Mouse (Mus musculus) urinary bladder, postnatal 10 days (tissue): ENCODE measurements around the gene Vsig2.

Experiments used
- DNase-seq: peaks from one replicate; pipeline ENCODE4 v3.0.0; 2022; ENCODE audit warnings: low spot score

Gene Vsig2

GRCm38 (mm10) chr9:37567019-37567418, 28.0 kb downstream of the Vsig2 start:
- no peak for DNase-seq

GRCm38 (mm10) chr9:37567454-37567853, 28.4 kb downstream of the Vsig2 start:
- no peak for DNase-seq

- no peak for DNase-seq
These were observed 29.0 kb downstream of the Vsig2 start for GRCm38 (mm10) chr9:37567892-37568604.

DNA sequence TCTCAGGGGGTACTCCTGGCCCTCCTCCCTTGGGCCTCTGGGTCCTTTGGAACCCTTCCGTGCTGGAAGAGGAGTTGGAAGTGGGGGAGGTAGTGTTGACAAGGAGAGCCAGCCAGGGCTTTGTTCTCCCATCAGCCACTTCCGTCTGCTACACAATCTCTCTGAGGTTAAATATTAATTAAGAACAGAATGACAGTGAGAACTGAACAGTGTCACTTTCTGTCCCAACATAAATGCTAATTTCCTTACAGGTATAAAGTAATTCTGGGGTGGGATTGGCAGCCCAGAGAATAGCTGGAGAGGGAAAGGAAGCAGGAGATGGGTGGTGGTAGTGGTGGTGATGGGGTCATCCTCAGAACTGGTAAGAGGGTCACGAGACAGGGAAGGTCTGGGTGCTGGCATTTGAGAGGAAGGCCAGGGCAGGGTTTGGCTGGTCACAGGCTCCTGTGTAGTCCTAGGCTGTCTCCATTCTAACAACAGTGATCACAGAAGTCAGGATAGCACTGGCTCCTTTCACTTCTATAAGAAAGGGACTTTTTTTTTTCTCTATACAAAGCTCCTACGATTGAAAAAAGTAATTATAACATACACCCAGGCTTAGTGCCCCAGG, 29.7 kb downstream of the Vsig2 start:
- DNase-seq: no peak

DNA sequence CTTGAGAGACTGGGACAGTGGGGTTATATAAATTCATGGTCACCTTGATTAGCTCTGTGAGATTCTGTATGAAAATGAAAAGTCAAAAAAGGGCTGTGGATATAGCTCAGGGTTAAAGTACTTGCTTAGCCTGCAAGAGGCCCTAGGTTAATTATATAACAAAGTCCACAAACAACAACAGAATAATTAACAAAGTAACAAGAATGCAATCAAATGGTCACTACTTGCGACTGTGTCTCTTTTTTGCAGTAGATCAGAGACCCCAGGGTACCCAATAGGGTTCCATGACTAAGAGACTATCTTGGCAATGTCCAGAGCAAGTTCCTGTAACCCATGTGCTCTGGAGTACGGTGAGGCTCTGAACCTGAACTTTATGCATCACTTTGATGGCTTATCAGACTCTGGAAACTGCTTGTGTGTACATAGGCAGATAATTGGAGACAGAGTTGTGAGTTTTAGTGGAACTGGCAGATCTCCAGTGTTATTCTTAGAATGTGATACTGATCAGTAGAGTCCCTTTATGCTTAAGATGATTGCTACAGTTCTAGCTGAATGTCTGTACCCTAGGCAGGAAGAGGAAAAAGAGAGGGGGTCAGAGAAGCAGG, 30.3 kb downstream of the Vsig2 start:
- no peak for DNase-seq

GRCm38 (mm10) chr9:37572204-37572876, 33.3 kb downstream of the Vsig2 start:
- no peak for DNase-seq

DNA sequence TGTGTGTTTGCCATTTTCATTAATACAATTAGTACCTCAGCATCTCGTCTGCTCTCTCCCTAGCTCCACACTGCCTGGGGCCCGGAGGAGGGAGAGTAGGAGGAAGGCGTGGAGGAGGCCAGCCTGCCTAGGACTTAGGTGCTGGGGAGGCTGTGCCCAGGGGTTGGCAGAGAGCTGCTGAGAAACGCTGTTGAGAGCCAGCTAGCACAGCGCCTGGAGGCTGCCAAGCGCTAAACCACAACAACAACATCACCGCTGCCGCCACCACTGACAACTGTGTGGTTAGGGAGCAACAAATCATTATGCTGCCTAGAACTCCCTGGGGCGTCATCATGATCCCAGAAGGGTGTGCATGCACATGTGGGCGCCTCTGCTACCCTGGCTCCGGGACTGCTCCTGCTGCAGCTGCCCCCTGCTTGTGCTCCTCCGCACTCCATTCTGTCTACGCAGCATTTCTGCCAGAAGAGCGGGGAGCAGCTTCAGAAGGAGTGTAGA, 37.4 kb downstream of the Vsig2 start:
- no peak for DNase-seq

- no peak for DNase-seq
These were observed 44.5 kb downstream of the Vsig2 start for GRCm38 (mm10) chr9:37583594-37583993.

DNA sequence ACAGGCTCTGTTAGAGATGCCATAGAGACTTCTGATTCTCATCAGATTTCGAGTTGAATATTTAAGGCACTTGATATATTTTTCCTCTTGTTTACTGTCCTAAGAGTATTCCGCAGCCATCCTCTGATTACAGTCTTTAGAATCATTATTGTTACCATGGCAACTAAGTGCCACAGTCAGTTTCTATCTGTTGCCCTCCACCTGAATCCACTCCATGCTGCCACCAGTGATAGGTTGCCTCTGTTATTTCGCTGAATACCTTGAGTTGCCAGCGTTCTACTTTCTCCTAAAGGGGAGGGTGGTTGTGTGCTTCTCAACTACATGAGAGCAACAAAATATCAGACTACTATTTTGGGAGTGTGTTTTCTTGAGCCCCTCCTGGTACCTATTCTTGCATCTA, 47.7 kb downstream of the Vsig2 start:
- no peak for DNase-seq

- DNase-seq: no peak
These were observed 51.3 kb downstream of the Vsig2 start for GRCm38 (mm10) chr9:37590381-37590780.

- no peak for DNase-seq
These were observed 53.0 kb downstream of the Vsig2 start for GRCm38 (mm10) chr9:37592025-37592424.

DNA sequence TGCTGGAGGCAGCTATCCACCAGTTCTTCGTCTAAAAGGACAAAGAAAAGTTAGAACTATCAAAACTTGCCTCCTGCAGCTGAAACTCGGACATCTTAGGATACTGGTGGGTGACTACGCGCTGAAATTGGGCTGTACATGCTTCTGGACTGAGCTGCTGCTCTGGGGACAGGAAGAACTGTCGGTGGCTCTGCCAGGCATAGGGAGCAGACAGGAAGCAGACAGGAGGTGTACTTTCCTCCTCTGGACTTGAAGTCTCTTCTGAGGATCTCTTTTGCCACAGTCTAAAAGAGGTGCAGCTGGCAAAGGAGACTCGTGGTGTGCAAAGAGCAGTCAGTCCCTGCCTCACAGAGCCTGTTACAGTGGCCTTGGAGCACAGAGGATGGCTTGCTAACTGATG, 53.6 kb downstream of the Vsig2 start:
- no peak for DNase-seq

GRCm38 (mm10) chr9:37593690-37594089, 54.6 kb downstream of the Vsig2 start:
- no peak for DNase-seq
